Mouse (Mus musculus) embryonic fibroblast, embryonic 13.5 days (primary cell): ENCODE data around the gene Exoc4. TPM values are rescaled to one million over a fixed set of nuclear protein-coding genes. Genes with fewer than 3 reads are reported as not detected.

ENCODE experiments used
- H3K27ac ChIP-seq: 2 replicates; pipeline ENCODE4 v1.5.1; 2012; ENCODE audit warnings: low read length, control low read depth, inconsistent platforms; ENCODE audit not compliant: insufficient read depth
- H3K4me1 ChIP-seq: 2 replicates; pipeline ENCODE4 v1.6.1; 2011; ENCODE audit warnings: low read length; ENCODE audit not compliant: control insufficient read depth, insufficient read depth
- H3K4me3 ChIP-seq: 2 replicates; pipeline ENCODE4 v1.5.1; 2011; ENCODE audit warnings: mild to moderate bottlenecking, control low read depth, low read length; ENCODE audit not compliant: insufficient read depth
- CTCF ChIP-seq: IDR thresholded peaks from 2 replicates; pipeline ENCODE4 v1.5.1; 2011; ENCODE audit warnings: mild to moderate bottlenecking, control low read depth, low read length, moderate library complexity, borderline replicate concordance; ENCODE audit not compliant: insufficient read depth
- POLR2A ChIP-seq: IDR thresholded peaks from 2 replicates; pipeline ENCODE4 v1.6.1; 2011; ENCODE audit warnings: low read depth, mild to moderate bottlenecking, control low read depth, low read length, moderate library complexity
- polyA plus RNA-seq: library from polyadenylated mRNA; stranded (reverse); fragments of >200 nt; gene quantifications from 2 replicates; pipeline ENCODE4 v1.2.4, GENCODE M21; 2011; ENCODE audit warnings: low read depth; ENCODE audit not compliant: missing spikeins, insufficient read length

Gene Exoc4
- polyA plus RNA-seq, 1 experiment: 121 TPM

GRCm38 (mm10) chr6:33829261-33829660 is 580.4 kb downstream of the Exoc4 start:
- Histone ChIP-seq H3K4me3 (no peak overlapping the region), H3K4me1 (no peaks in the 10 kb centered on the region), H3K27ac (no peak overlapping the region)
- TF ChIP-seq CTCF: no peak
- TF ChIP-seq POLR2A: no peak

GRCm38 (mm10) chr6:33831276-33831675 is 582.4 kb downstream of the Exoc4 start:
- Histone ChIP-seq H3K27ac (no peak overlapping the region), H3K4me1 (no peaks in the 10 kb centered on the region), H3K4me3 (no peak overlapping the region)
- no peak for TF ChIP-seq POLR2A

- Histone ChIP-seq H3K4me1 (no peaks in the 10 kb centered on the region), H3K27ac (no peak overlapping the region), H3K4me3 (no peak overlapping the region)
- no peak for TF ChIP-seq CTCF
- TF ChIP-seq POLR2A: no peak
These were observed 584.1 kb downstream of the Exoc4 start for GRCm38 (mm10) chr6:33832978-33833377.

DNA sequence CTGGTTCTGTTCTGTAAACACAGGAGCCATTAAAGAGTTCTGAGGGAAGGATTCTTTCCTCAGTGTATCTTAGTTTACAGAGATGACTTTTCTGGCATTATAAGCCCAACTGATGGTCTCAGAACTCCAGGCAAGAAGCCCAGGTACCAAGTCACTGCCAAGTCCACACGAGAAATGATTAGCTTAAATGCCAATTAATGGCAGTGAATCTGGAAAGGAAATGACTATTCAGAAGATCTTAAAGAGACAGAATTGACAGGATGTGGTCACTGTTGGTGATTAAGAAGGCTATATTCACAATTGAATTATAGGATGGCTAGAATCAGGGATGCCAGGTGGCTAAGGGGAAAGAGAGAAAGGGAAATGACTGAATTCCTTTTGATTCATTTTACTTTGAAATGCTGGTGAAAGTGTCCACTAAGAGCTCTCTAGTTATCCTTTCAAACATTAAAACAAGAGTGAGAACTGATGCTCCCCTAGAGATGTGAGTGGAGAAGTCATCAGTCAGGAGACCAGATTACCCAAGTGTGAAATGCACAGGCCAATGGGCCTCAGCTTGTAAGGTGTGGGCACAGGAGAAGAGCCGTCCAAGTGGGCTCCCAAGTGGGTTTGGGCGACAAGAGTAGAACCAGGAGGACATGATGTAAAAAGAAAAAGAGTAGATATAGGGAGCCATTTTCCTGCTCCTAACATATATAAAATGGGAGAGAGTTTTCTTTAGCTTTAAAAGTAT is 587.3 kb downstream of the Exoc4 start:
- H3K4me3 ChIP-seq: no peak overlapping the region
- H3K27ac ChIP-seq: no peak overlapping the region
- no peaks in the 10 kb centered on the region for H3K4me1 ChIP-seq
- TF ChIP-seq POLR2A (no peak), CTCF (no peak)

DNA sequence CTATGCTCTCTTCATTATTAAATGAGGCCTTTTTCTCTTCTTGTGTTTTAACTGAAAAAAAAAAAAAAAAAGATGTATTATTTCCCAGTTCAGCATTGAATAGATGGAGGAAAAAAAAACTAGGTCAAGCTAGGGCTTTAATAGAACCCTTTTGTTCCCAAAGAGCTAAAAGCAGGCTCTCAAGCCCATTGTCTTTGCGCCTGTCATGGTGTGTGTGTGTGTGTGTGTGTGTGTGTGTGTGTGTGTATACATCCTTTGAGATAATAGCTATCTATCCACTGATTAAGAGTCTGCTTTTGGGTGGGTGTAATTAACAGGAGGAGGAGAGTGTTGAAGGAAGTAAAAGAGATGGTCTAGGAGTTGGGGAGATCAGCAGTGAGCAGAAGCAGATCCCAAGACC is 594.0 kb downstream of the Exoc4 start:
- H3K4me1 ChIP-seq: no peaks in the 10 kb centered on the region
- no peak overlapping the region for H3K27ac ChIP-seq
- H3K4me3 ChIP-seq: no peak overlapping the region
- TF ChIP-seq CTCF: no peak

DNA sequence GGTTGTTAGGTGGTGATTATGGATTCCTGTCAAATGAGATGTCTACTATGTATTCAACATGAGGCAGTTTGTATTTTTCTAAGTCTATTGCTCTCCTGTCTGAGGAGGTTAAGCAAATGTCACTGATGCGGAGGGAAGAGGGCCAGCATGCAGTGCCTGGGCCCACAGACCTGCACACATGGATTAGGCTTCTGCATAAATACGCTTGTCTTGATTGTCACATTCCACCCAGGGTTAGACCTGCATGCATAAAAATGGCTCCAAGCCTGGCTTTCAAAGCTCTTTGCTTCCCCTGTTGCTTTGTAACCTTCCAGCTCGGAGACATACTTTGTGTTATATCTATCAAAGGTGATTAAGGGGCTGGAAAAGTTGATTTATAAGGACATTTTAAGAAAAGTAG is 610.2 kb downstream of the Exoc4 start:
- Histone ChIP-seq H3K27ac (no peak overlapping the region), H3K4me3 (no peak overlapping the region), H3K4me1 (peaks cover 3% of the 10 kb centered on the region; the same call in 1 of the 2 replicates)
- TF ChIP-seq CTCF (no peak), POLR2A (no peak)

GRCm38 (mm10) chr6:33865752-33866151 is 616.9 kb downstream of the Exoc4 start:
- no peak overlapping the region for H3K27ac ChIP-seq
- H3K4me3 ChIP-seq: no peak overlapping the region
- H3K4me1 ChIP-seq: peaks cover 2% of the 10 kb centered on the region; the same call in 1 of the 2 replicates
- TF ChIP-seq POLR2A (no peak), CTCF (no peak)

GRCm38 (mm10) chr6:33866901-33867580 is 618.2 kb downstream of the Exoc4 start:
- Histone ChIP-seq H3K4me3 (no peak overlapping the region), H3K27ac (no peak overlapping the region), H3K4me1 (peaks cover 6% of the 10 kb centered on the region; the same call in 1 of the 2 replicates)
- TF ChIP-seq CTCF (no peak), POLR2A (no peak)

- peak overlapping the region; percentile 84 for H3K27ac ChIP-seq
- no peak overlapping the region for H3K4me3 ChIP-seq
- peaks cover 6% of the 10 kb centered on the region; the same call in 1 of the 2 replicates for H3K4me1 ChIP-seq
- no peak for TF ChIP-seq CTCF
- TF ChIP-seq POLR2A: no peak
These were observed 620.4 kb downstream of the Exoc4 start for GRCm38 (mm10) chr6:33869251-33869650.

DNA sequence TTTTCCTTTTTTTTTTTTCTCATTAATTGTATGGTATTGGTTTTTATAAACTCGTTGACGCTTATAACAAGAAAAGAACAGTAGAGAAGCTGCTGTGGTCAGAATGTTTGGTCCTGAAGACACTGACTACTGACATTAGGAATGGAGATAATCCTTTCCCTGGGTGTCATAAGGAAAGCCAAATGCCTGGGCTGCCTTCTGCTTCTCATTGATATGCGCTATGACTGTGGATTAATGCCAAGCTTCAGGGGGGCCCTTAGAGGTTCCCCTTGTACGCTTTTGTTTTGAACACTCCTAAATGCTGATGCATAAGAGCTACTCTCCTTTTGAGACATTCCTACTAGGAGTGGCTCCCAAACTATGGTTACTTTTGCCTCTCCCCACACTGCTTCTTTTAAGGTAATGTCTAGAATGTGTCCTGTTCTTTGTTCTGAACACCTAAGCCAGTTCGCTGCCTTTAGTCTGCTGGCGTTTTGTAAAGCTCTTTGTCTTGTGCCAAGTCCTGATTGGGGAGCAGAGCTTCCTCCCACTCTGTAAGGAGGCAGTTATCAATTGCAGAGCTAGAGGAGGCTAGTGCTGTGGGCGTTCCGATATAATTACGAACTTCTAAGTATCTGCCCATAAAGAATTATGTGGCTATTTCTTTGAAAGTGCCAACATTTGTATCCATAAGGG is 621.7 kb downstream of the Exoc4 start:
- no peak overlapping the region for H3K4me3 ChIP-seq
- TF ChIP-seq POLR2A (no peak), CTCF (no peak)
- peaks cover 6% of the 10 kb centered on the region; the same call in 1 of the 2 replicates for H3K4me1 ChIP-seq
- H3K27ac ChIP-seq: no peak overlapping the region; the same call in 1 of the 2 replicates

GRCm38 (mm10) chr6:33871286-33871685 is 622.4 kb downstream of the Exoc4 start:
- Histone ChIP-seq H3K4me1 (peaks cover 6% of the 10 kb centered on the region; the same call in 1 of the 2 replicates), H3K27ac (no peak overlapping the region), H3K4me3 (no peak overlapping the region)
- no peak for TF ChIP-seq CTCF
- no peak for TF ChIP-seq POLR2A
